Mouse (Mus musculus) thymus, adult 2 months (tissue): ENCODE measurements around the gene Gipc2.

Experiments used
- CTCF ChIP-seq: fragments of 200-500 bp; IDR thresholded peaks from 2 replicates; pipeline ENCODE4 v1.5.1; 2012; ENCODE audit warnings: mild to moderate bottlenecking, control low read depth, low read length, moderate library complexity, borderline replicate concordance; ENCODE audit not compliant: control insufficient read depth, poor library complexity, insufficient read depth; ENCODE audit errors: extremely low read depth
- POLR2A ChIP-seq: fragments of 200-500 bp; IDR thresholded peaks from 2 replicates; pipeline ENCODE4 v1.6.1; 2012; ENCODE audit warnings: mild to moderate bottlenecking, low read length, control low read depth, moderate library complexity; ENCODE audit not compliant: control insufficient read depth, poor library complexity, insufficient read depth; ENCODE audit errors: extremely low read depth

- TF ChIP-seq CTCF (no peak), POLR2A (no peak)
These were observed 32.4 kb downstream of the Gipc2 start for GRCm38 (mm10) chr3:152133621-152134020.
